Mouse (Mus musculus): ENCODE measurements around the gene Mxi1.
"Not testable (repeated sequence)": the region's sequence is repeated elsewhere in the genome, so short reads cannot be mapped to it uniquely, and the experiment has no call there.

Mxi1 gene

GRCm38 (mm10) chr19:53366881-53367280, 56.6 kb downstream of the Mxi1 start:
- no peak for DNase-seq

DNA sequence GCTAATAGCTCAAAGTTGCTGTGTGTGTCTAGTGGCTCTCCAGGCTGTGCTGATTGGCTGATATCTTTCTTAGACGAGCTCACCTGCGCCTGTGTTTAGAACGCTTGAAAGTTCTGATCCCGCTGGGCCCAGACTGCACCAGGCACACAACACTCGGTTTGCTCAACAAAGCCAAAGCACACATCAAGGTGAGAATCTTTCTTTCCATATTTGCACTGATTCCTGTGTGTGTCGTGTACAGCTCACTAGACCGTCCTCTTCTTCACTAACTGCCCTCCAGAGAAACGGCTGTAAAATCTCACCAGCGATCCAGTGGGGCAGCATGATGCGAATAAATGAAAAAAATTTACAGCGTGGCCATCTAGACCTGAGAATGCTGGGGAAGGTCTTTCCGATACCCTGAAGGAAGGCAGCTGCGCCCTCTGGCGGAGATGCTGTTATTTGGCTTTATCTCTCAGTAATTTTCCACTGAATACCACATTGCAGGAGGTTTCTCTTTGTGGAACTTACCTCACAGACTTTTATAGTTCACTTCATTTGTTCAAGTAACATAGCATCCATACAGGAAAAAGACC, 59.2 kb downstream of the Mxi1 start:
- peak; percentile 86 to 94 for DNase-seq

DNA sequence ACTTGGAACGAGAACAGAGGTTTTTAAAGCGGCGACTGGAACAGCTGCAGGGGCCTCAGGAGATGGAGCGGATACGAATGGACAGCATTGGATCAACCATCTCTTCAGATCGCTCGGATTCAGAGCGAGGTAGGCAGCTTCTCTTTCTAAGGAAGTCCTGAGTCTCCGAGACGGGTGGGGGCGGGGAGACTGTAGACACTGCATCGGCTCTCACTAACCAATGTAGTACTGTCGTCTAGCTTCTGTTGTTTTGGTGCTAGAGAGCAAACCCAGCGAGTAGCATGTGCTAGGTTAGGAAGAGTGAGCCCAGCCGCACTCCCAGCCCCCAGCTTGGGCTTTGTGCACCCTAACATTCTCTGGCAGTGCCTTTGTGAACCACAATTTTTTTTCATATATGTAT, 59.9 kb downstream of the Mxi1 start:
- DNase-seq: no peak

DNA sequence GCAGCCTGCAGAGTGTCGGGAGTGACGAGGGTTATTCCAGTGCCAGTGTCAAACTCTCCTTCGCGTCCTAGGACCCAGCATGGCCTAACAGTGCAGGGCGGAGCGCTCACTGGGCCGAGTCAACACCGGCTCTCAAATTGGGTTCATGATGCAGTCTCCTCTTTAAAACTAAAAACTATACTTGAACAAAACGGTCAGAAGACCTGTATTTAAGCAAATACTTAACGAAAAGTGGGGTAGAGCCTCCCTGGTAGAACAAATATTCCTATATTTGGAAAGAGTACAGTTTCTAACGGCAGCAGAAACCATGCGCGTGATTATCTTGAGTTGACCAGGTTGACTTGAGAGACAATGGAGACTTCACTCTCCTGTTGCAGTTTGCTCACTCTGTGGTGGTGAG, 61.3 kb downstream of the Mxi1 start, which contains the start of gene Gm10197:
Gene Gm10197, minus strand, starts transcription at position 101 of the 400 bp plus-strand sequence.
- DNase-seq: no peak

DNA sequence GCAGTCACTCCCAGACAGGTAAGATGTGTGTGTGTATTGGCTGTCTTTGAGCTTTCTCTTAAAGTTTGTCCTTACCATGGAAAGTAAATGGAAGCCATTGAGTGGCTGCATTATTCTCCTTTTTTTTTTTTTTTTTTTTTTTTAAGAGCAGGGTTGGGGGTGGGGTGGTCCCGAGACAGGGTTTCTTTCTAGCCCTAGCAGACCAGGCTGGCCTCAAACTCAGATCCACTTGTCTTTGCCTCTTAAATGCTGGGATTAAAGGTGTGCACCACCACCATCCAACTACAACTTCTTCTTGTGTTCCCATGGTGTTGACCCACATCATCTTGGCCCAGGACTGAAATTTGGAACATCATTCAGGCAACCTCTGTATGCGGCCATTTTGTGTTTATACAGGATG, 63.3 kb downstream of the Mxi1 start:
- DNase-seq: no peak

GRCm38 (mm10) chr19:53375299-53375698, 65.0 kb downstream of the Mxi1 start:
- DNase-seq: no peak

GRCm38 (mm10) chr19:53375816-53376215, 65.5 kb downstream of the Mxi1 start:
- DNase-seq: no peak

DNA sequence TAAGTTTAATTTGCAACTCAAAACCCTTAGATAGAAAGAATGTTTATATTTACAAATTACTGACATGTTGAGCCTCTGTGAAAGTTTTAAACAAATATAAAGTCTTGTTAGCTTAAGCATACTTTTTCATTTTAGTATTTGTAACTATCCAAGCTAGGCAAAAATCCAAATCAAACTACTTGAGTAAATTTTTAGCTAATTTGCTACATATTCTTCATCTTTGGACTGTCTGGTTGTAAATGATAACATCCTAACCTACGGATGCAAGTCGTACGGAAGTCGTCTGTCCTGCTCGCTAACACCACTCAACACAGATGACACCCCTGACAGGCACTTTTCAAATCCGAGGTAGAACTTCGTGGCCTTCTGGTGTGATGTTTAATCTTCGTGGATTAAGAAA, 67.3 kb downstream of the Mxi1 start:
- DNase-seq: no peak

GRCm38 (mm10) chr19:53378421-53378820, 68.1 kb downstream of the Mxi1 start:
- no peak for DNase-seq

- no peak for DNase-seq
These were observed 73.0 kb downstream of the Mxi1 start for GRCm38 (mm10) chr19:53383336-53383735.

GRCm38 (mm10) chr19:53389417-53389816, 79.1 kb downstream of the Mxi1 start:
- no peak for DNase-seq

DNA sequence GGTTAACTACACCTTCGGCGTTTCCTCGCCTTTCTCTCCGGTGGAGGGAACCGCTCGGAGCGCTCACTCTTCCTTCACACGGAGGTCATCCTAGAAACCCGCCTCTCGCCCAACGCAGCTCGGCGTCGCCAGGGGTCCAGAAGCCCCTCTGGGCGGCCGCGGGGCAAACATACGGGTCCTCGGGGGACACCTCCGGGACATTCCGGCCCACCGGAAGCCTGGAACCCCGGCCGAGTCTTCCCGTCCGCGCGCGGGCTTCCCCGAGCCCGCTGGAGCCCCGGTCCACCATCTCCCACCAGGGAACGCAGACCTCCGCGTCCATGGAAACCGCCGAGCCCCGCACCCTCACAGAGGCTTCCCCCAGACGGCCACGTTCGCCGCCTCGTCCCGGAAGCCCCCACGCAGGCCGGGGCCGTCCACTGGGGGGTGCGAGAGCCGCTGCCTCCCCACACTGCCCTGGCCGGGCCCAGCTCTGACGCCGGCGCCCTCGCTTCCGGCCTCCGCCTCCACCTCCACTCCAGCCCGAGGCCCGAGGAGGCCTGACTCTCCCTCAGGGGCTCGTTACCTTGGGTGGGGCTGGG, 79.6 kb downstream of the Mxi1 start:
- no peak for DNase-seq

DNA sequence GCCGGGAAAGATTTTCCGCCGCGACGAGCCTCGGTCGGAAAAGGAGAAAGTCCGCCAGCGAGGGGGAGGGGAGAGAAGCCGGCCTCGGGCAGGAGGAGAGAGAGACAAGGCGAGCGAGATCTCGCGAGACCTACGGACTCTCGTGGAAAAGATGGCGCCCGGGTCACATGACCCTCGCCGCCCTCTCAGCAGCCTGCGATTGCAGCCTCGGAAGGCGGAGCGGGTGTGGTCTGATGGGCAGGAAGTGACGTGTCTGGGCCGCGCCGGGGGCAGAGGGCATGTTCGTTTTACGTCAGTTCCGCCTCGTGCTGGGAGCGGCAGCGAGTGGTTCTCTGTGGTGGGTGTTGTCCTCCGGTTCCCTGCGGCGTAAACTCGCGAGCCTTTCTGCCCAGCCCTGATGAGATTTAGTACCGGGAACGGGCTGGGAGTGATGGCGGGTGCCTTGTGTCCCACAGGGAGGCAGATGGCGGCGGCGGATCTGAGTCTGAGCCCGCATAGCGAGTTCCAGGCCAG, 80.2 kb downstream of the Mxi1 start, which contains the start of gene Smndc1:
Gene Smndc1, minus strand, starts transcription at position 84 of the 513 bp plus-strand sequence.
- peak; percentile 100 for DNase-seq

- no peak for DNase-seq
These were observed 81.1 kb downstream of the Mxi1 start for GRCm38 (mm10) chr19:53391386-53391785.

GRCm38 (mm10) chr19:53391787-53392186, 81.5 kb downstream of the Mxi1 start:
- DNase-seq: no peak

DNA sequence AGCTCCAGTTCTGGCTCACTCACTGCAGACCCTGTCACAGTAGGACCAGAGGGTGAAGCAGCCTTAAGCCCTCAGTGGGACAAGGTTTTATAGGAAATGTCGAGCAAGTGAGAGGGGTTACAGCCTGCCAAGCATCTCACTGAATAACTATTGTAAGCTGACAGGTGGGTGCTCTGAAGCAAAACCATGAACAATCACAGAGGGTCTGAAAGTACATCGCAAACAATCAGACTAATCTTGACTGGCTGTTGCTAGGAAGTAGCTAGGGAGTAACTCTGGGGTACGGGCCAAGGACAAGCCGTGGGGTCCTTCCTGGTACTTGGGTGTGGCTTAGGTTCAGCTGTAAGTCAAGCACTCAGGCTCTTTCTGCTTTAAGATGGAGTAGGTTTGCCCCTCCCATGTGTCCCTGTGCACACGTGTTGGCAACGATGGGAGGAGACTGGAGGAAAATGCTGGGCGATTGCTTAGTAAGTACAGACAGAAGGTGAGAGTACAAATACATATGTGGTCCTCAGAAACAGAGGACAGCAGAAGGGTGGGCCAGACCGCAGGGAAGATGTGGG, 82.5 kb downstream of the Mxi1 start:
- no peak for DNase-seq

DNA sequence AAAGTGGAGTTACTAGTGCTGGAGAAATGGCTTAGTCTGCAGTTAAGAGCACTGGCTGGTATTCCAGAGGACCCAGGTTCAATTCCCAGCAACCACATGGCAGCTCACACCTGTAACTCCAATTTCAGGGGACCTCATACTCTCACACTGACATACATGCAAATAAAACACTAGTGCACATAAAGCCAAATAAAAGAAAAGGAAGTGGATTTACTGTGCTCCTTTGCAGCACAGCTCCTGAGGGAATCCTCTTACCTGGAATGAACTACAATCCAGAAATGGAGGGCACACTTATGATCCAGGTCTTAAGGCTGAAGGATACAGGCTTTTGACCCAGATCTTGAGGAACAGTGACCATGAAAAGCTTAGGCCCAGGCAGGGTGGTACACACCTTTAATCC, 83.3 kb downstream of the Mxi1 start:
- no peak for DNase-seq

DNA sequence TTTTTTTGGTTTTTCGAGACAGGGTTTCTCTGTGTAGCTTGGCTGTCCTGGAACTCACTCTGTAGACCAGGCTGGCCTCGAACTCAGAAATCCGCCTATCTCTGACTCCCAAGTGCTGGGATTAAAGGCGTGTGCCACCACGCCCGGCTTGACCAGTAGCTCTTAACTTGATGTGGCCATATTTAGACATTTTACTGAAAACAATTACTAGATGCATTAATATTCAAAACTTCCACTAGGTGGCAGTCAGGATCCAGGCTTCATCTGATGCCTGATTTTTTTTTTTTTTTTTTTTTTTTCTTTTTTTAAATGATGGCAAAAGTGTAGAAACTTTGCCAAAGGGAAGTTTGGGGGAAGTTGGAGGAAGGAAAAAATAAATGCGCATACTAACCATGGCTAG, 84.2 kb downstream of the Mxi1 start:
- DNase-seq: peak; percentile 45 to 48

DNA sequence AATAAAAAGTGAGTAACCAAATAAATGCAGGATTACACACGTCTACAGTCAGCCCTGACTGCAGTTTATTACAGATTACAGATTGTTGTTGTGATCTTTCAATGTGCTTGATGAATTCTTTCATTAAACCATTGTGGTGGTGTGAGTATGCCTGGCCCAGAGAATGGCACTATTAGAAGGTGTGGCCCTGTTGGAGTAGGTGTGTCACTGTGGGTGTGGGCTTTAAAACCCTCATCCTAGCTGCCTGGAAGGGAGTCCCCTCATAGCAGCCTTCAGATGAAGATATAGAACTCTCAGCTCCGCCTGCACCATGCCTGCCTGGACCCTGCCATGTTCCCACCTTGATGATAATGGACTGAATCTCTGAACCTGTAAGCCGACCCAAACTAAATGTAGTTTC, 84.6 kb downstream of the Mxi1 start:
- not testable (repeated sequence) for DNase-seq

DNA sequence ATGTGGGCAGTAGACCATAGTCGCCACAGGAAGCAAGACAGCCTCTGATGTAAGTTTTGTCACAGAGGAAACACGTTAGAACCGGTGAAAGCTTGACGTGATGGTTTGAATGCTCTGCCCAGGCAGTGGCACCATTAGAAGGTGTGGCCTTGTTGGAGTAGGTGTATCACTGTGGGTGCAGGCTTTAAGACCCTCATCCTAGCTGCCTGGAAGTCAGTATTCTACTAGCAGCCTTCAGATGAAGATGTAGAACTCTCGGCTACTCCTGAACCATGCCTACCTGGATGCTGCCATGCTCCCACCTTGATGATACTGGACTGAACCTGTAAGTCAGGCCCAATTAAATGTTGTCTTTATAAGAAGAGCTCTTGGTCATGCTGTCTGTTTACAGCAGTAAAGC, 85.5 kb downstream of the Mxi1 start:
- DNase-seq: not testable (repeated sequence)

GRCm38 (mm10) chr19:53397451-53398233, 87.3 kb downstream of the Mxi1 start:
- DNase-seq: no peak

DNA sequence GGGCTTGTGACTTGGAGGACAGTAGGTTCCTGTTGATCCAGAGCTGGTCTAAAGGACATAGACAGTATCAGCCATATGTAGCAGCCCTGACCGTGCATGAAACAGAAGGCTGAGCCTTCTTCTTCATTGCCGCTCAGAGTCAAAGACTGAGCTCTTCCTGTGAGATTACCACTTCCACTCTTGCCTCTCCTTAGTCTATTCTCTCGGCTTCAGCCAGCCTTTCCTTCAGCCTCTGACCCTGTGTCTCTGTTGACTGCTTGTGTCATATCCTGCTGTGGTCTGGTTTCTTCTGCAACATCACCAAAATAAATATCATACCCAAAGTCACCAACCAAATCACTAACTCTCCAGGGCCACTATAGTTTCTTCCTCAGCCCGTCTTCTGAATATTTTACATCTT, 88.9 kb downstream of the Mxi1 start:
- DNase-seq: no peak

DNA sequence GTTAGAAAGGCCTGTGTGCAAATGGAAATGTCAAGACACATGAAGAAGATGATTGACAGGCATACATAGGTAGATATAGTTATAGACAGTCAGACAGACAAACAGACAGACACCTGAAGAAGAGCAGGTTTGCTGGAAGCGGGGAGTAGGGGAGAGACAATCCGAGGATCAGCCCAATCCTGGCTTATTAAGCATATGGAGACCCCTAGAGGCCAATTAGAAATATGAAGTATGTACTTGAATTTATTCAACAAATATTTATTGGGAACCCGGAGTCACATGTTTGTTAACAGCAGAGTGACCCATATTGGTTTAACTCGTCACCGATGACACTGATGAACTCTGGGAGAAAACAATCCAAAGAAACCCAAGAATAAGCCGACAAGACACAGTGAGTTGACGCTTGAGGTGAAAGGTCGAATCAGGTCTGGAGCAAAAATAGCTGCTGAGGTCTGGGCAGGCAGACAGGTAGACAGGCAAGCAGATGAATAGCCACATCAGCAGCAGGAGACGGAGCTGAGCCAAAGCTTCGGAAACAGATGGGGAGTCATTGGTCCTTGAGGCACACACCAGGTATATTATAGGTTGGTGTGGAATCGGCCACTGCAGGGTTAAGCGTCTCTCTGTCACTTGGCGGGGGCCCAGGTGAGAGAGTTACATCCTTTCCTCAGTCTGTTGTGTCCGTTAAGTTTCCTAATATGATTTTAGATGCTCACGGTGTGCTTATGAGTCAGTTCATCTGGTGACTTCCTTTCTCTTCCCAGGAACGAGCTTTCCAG, 90.2 kb downstream of the Mxi1 start:
- DNase-seq: no peak
